Mouse (Mus musculus) monocyte, adult 59 days (primary cell): ENCODE data around the gene Clca1. TPM values are rescaled to one million over a fixed set of nuclear protein-coding genes. Genes with fewer than 3 reads are reported as not detected.

ENCODE experiments used
- total RNA-seq, 2 experiments: library from RNA; stranded (reverse); gene quantifications; one replicate each; pipeline ENCODE4 v1.2.4; 2023

The Clca1 gene
- not detected for total RNA-seq

DNA sequence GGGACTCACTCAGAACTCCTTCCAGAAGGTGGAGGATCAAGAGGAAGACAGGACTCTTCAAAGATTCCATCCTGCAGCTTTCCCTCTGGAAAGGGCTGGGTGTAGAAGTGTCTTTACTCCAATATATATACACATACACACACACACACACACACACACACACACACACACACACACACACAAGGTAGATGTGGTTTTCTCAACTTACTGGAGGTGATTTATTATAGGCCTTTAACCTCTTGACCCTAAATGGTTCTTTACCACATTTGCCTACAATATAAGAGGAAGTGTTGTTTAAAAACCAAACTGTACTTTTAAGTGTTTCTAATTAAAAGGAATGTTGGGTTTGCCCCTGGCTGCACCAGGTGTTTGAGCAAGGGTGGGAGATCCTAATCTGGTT is at the start of gene Clca1:
TSS of gene Clca1 (minus strand) at position 101 of the 400 bp plus-strand sequence.

DNA sequence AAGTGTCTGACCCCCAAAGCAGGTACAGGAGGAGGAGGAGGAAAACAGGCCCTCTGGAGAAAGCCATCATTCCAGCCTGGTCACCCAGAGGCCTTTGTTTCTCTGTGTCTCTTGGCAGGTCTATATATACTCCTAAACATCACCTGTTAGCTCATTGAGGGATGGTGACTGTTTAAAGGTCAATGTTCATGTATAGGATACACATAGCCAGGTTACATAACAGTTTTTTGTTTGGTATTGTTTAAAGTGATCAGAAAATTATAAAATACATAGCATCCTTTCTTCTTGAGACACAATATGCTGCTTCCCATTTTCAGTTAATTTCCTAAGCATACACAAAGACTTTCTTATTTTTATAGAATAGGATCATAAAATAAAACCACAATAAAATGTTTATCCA is 57.6 kb downstream of the Clca1 start, which contains the start of gene Clca4a:
TSS of gene Clca4a (minus strand) at position 101 of the 400 bp plus-strand sequence.

Other genes starting within 250 kb of the Clca1 start
- gene Clca3a2, start 213.3 kb downstream of the Clca1 start, total RNA-seq: not detected
- not detected for gene Clca3b, start 183.4 kb downstream of the Clca1 start, total RNA-seq
- not detected for gene Clca4b, start 100.2 kb downstream of the Clca1 start, total RNA-seq
- not detected for gene Clca4a, start 57.7 kb downstream of the Clca1 start, total RNA-seq
- gene Clca2, start 66.7 kb upstream of the Clca1 start, total RNA-seq: not detected
- gene Odf2l, start 85.8 kb upstream of the Clca1 start, total RNA-seq: 1 to 10 TPM; 6.6 to 8.9 TPM